Mouse (Mus musculus): ENCODE results near the gene Ak2. TPM values are rescaled to one million over a fixed set of nuclear protein-coding genes. Genes with fewer than 3 reads are reported as not detected.

Gene Ak2
- total RNA-seq, 2 experiments from 2014 or later: 47.7 to 55.3 TPM

DNA sequence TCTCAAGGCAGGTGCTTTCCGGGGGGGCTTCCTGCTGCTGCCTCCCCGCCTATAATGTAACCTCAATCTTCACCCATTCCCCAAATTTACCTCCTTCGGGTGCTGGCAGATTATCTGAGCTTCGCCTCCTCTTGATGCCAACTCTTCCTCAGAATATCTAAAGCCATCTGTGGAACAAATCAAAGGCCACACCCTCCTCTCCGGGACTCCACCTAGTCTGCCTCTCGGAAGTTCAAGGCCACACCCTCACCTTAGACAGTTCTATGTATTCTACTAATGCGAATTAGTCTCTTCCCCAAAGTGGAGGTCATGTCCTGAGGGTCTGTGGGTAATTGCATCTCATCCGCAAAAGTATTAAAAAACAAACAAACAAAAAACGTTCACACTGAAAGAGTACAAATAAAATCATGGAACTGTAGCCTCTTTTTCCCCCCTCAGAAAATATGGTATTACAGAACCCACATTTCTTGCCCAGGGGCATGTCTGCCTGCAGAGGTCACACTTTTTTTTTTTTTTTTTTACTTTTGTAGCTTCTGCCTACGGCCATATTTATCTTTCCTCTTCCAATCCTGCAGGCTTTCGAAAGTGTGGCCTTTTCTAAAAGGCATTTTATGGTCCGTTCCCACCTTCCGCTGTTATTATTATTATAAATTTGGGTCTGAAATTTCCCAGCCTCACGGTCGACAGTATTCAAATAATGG, 56.1 kb downstream of the Ak2 start:
- no peak for DNase-seq

DNA sequence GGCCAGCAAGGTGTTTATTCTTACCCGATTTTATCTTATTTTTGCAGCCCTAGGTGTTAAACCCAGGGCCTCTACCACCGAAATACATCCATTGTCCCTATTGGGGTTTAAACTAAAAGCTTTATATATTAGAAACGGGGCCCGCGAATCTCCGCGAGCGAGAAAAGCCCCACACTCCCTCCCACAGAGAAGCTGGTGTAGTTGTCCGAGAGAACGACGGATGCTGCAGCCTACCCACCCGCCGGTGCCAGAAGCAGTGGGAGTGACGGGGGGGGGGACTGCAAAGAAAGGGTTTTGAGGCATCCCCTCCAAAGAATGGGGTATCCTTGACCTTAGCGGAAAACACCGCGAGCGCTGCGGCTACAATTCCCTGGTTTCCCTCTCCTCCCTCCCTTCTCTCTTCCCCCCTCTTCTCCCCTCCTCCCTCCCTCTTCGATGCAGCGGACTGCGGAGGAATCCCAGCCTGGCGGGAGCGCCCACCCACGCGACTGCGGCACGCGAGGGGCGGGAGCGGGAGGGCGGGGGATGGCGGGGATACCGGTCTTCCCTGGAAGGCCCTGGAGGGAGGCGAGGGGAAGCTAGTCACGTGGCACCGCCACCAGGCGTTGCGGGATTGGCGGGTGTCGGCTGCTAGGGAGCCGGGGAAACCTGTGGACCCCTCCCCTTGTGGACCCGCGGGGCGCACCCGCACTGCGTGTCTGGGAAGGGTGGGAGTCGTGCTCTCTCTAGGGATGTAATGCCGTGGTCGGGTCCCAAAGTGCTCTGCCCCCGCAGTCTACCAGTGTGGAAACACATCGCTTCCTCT, 56.9 kb downstream of the Ak2 start:
- peak; percentile 70 for DNase-seq

DNA sequence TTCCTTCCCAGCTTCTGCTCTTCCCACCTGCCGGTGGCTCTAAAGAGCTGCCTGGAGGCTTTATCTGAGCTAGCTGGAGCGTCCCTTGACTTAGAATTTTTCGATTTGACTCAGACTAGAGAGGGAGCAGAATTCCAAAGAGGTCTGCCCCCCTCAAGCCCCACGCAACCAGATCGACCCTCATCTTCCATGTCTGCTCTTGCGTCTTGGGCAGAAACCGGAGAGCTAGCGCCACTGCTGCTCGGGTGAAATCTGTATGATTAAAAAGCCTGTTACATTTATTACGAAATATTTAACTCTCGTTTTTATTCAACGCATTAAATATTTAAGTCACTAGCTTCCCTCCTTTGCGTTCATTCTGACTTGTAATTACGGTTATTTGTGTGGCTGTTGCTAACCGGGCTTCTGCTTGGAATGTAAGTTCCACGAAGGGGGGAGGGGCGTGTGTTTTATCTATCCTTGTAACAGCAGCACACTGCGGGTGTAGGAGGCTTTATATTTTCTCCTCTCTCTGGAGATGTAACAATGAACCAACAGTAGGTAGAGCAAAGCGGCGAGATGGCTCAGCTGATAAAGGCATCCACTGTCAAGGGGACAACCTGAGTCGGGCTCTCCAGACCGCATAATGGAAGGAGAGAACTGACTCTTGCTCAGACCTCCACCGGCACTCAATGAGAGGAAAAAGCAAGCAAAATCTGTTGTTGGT, 57.7 kb downstream of the Ak2 start:
- no peak for DNase-seq

DNA sequence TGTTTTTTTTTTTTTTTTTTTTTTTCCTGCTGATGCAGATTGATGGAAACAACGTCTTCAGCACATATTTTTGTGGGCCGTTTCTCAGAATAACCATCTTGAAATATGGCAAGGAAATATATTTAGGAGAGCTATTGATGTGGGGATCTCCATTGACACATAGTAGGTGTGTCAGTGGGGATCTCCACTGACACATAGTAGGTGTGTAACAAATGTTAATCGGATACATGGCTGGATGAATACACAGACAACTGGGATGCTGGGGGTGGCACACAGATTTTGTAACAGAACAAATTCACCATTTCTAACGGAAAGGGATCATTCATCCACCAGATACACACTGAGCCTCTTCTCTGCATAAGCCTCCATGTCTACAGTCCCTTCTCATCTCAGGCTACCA, 58.6 kb downstream of the Ak2 start:
- DNase-seq: no peak

DNA sequence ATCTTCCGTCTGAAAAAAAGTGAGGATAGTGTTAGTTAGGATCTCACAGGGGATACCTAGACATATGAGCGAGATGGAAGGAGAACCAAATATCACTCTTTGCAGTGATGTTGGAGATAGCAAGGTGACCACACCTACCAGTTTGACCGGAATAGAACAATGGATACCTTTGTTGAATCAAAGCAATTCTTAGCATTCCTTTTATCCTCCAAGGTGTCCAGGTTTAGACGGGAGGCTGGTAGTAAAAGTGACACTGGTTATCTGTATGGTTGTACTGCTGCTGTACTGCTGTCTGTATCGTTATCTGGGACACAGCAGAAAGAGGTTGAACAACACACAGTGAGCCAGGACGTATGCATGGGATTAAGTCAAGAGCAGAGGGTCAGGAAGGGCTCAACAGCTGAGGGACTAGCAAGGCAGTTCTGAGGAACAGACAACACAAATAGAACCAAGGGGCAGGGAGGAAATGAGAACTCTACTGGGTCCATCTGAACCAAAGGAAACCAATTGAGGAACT, 59.2 kb downstream of the Ak2 start:
- no peak for DNase-seq

DNA sequence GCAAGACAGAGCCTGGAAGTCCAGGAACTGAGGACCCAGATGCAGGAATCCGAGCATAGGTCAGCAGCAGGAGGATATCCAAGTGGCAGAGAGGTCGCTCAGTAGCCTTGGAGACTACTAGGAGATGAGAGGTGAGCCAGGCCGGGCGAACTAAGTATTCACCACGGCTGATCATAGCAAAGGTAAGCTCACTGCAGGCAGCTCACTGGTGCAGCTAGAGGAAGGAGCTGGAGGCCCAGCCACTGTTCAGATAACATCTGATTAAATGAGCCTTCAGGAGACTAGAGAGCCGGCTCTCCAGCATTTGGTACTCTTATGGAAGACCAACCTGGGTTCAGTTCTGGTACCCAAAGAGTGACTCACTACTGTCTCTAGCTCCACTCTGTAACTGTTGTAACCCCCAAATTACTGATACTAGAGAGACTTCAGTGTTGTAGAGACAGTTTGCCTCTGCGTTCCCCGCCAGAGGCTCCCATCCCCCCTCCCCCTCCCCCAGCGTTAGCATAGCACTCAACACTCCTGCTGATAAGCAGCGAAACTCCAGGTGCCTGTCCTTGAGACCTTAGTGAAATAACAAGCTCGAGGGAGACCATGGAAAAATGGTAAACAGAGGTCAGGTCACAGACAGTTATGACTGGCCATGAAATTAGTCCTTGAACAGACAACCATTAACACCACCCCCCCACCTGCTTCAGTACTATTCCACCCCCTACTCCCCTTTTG, 59.9 kb downstream of the Ak2 start:
- no peak for DNase-seq

DNA sequence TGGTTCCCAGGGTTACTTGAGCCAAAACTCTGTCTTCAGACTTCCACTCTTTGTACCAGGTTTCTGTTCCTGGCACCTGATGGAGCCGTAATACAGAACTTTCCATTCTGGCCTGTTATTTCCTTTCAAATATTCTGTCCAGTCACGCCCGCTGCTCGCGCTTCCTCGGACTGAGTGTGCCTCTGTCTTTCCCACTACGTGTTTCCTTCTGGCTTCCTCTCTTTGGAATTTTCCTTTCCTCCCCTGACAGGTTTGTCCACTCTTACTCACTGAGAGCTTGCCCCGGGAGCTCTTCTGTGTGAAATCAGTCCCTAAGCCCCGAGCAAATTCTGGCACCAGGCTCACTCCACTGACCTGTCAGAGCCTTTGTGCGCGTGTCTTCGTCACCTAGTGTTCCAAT, 63.0 kb downstream of the Ak2 start:
- DNase-seq: no peak

DNA sequence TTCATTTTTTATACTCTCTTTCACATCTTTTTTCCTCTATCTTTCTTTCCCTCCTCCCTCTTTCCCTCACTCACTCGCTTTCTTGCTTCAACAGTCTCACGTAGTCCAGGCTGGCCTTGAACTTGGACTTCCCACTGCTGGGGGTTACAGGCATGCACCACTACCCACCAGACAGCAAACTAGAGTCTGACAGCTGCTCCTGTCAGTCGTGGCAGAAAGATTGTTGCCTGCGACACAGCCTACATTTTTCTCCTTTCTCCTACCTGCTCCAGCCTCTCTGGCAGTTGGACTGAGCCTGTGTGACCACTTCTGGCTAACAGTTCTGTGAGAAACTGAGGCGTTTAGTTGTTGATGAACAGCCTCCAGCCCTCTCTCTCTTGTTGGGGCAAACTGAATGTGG, 63.8 kb downstream of the Ak2 start:
- DNase-seq: no peak

DNA sequence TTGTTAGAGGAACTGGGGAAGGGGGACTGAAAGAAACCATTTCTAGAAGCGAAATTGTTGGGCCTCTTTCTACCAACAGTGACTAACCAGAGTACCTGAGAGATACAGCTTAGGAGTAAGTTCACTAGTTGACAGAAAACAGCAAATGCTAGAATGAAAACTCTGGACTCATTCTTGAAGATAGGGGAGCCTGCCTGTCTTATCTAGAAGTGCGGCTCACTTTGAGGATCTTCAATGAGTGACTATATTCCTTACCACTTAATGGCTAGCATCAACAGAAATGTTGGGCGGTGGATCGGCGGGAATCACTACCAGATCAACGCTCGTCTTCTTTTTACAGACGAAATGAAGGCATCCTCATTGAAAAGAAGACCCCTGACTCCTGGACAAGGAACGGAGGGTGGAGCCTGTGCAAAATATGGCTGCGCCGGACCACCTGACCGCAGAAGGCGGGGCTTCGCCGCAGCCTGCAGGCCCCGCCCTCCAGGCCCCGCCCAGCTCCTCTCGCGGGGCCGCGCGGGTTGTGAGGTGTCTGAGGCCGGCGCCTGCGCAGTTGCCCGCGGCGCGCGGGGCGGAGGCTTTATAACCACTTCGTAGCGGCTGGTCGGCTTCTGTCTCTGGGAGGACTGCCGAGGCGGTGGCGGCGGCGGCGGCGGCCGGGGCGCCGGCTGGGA, 65.9 kb downstream of the Ak2 start:
- DNase-seq: peak; percentile 98

DNA sequence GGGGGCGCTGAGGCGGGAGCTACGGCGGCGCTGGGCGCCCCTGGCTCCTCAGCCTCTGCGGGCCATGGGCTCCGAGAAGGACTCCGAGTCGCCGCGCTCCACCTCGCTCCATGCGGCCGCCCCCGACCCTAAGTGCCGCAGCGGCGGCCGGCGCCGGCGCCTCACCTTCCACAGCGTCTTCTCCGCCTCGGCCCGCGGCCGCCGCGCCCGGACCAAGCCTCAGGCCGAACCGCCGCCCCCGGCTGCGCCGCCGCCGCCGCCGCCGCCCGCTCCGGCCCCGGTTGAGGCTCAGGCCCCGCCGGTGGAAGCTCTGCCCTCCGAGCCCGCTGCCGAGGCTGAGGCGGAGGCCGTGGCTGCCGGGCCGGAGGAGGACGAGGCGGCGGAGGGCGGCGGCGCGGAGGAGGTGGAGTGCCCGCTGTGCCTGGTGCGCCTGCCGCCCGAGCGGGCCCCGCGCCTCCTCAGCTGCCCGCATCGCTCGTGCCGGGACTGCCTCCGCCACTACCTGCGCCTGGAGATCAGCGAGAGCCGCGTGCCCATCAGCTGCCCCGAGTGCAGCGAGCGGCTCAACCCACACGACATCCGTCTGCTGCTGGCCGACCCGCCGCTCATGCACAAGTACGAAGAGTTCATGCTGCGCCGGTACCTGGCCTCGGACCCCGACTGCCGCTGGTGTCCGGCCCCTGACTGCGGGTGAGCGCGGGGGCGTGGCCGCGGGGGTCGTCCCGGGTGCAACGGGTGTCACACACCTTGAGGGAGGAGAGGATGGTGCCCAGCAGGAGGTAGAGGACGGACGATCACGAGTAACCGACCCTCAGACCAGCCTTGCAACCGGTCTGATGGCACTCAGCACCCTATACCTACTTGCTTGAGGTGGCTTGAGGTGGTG, 66.7 kb downstream of the Ak2 start, which contains the start of gene Rnf19b:
Gene Rnf19b, plus strand, starts transcription at position 65 of the 886 bp plus-strand sequence.
- peak; percentile 52 for DNase-seq

DNA sequence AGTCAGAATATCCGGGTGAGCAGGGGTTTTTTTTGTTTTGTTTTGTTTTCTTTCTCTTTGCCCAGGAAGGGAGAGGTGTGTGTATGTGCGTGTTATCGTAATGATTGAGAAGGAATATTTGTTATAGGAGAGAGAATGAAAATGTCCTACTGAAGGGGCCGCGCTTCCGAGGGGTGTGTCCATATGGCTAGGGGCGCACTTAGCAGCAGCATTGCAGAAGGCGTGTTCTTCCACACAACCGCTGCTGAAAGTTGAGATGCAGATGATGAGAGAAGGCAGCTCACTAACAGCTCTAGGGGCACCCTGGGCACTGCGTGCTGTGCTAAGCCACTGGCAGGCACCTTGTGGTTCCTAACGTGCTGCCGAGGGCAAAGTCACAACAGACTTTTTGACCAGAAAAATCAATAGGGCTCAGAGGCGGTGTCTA, 67.4 kb downstream of the Ak2 start:
- no peak for DNase-seq

DNA sequence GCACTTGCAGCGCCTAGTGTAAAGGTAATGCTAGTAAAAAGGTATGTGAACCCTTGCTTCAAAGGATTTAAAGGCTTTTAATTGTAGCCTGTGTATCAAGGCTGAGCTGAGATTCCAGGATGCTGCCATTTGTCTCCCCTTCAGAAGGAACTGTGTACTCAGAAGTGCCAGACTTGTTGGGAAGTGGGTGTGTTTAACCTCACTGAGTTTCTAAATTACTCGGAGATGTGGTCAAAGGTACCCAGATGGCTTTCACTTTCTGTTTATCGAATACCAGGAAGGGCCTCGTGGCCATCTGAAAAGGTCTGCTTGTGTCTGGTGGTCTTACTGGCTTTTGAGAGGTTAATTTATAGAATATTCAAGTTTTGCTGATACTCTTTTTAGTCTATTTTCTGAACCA, 68.2 kb downstream of the Ak2 start:
- DNase-seq: no peak

Other genes with a start within 250 kb of the Ak2 start
- gene A3galt2, start 236.6 kb upstream of the Ak2 start, total RNA-seq (2021): under 1 TPM in 1 of 2 experiments, not detected in 1; 0.12 TPM
- 10 to 100 TPM; 18.0 to 18.8 TPM for gene Zfp362, start 185.9 kb upstream of the Ak2 start, total RNA-seq (2021)
- gene Trim62, start 108.4 kb upstream of the Ak2 start, total RNA-seq (2021): 1 to 10 TPM; 1.7 to 2.3 TPM
- gene Azin2, start 29.5 kb upstream of the Ak2 start, total RNA-seq (2021): 1 to 10 TPM; 3.2 to 3.9 TPM
- 10 to 100 TPM; 17.0 to 17.4 TPM for gene Rnf19b, start 66.3 kb downstream of the Ak2 start, total RNA-seq (2021)
- gene Tmem54, start 113.6 kb downstream of the Ak2 start, total RNA-seq (2021): not detected
- 1 to 10 TPM in 1 of 2 experiments, under 1 TPM in 1; 0.68 to 1.1 TPM for gene Hpca, start 130.1 kb downstream of the Ak2 start, total RNA-seq (2021)
- 10 to 100 TPM; 33.6 to 37.4 TPM for gene Fndc5, start 145.0 kb downstream of the Ak2 start, total RNA-seq (2021)
- gene S100pbp, start 197.8 kb downstream of the Ak2 start, total RNA-seq (2021): 10 to 100 TPM in 1 of 2 experiments, 1 to 10 TPM in 1; 8.3 to 13.3 TPM
- 10 to 100 TPM; 35.5 to 48.5 TPM for gene Yars, start 197.8 kb downstream of the Ak2 start, total RNA-seq (2021)

Measured in gastrocnemius, postnatal 10 days (tissue).